In the genomic region with DNA sequence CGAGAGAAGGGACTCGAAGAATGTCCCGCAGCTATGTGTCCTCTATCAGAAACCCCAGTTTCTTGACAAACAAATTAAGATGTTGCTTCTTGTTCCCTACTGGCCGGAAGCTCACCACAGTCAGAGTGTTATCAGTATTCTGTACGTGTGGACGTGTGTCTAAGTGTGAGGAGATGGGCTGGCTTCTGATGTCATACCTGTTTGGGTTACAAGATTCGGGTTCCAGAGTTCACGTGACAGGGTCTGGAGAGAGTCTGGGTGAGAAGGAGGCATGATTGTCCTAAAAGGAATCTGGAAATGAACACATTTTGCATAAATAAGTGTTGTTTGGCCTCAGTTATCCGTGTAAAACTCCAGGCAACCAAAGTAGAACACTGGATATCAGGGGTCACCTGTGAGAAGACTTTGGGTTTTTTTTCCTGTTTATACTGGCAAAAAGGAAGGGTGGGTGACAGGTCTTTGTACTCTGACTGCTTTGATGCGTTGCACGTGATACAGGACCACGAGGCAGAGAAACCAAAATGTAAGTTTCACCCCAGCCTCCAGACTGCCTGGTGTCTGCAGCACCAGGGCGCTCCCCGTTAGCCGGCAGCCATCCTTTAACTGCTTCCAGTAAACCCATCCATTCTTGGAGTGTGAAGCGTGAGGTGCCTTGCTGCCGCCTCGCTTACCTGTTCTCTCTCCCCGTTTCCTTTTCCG, we compare ENCODE assay signal across 19 mouse cellular contexts.
DNase-seq lines count a peak whose midpoint lies in the region; ATAC-seq and TF ChIP-seq lines count a peak whose summit lies in the region.
"Had no signal": no experiment of that assay in that cellular context is flagged by ENCODE, and none has a peak within 500 bp of the region (broad histone marks: within the 10 kb centered on the region; RNA-seq: fewer than 3 reads in every experiment).

No protein-coding gene starts in this region.

- H3K9me3 ChIP-seq in forebrain, embryonic 14.5 days (replicated peaks; ENCODE audit: control insufficient read depth, low read length), result no peaks in the 10 kb centered on the region
- no peaks in the 10 kb centered on the region for H3K9me3 ChIP-seq in forebrain, embryonic 11.5 days (ENCODE audit: control insufficient read depth, low read length)
- no peaks in the 10 kb centered on the region for H3K9me3 ChIP-seq in embryonic facial prominence, embryonic 10.5 days
- H3K9me3 ChIP-seq: heart, embryonic 13.5 days; kidney, embryonic 15.5 days; limb, embryonic 10.5 days; neural tube, embryonic 12.5 days had no signal

- H3K36me3 ChIP-seq in forebrain, embryonic 14.5 days (ENCODE audit: control insufficient read depth, insufficient read depth, low read length), result no peaks in the 10 kb centered on the region
- H3K36me3 ChIP-seq in forebrain, embryonic 11.5 days (ENCODE audit: control insufficient read depth, insufficient read depth, low read length), result no peaks in the 10 kb centered on the region; the same call in 1 of the 2 replicates
- 0 out of 2 replicates have a peak, but pooled peaks cover 3% of the 10 kb centered on the region for H3K36me3 ChIP-seq in spleen, adult 2 months (ENCODE audit: control insufficient read depth, insufficient read depth, low read length)
- H3K36me3 ChIP-seq in embryonic facial prominence, embryonic 10.5 days (replicated peaks), result peaks cover 22% of the 10 kb centered on the region
- H3K36me3 ChIP-seq: G1E; heart, embryonic 13.5 days; kidney, embryonic 15.5 days; neural tube, embryonic 12.5 days had no signal

- H3K27me3 ChIP-seq in forebrain, embryonic 14.5 days (replicated peaks; ENCODE audit: control insufficient read depth, insufficient read depth, low read length), result no peaks in the 10 kb centered on the region
- no peaks in the 10 kb centered on the region for H3K27me3 ChIP-seq in forebrain, embryonic 11.5 days (ENCODE audit: control insufficient read depth, insufficient read depth, low read length)
- no peaks in the 10 kb centered on the region for H3K27me3 ChIP-seq in spleen, adult 2 months (ENCODE audit: control insufficient read depth, insufficient read depth, low read length)
- no peaks in the 10 kb centered on the region; the same call in 1 of the 2 replicates for H3K27me3 ChIP-seq in embryonic facial prominence, embryonic 10.5 days (replicated peaks; ENCODE audit: low read depth, poor library complexity, severe bottlenecking)
- H3K27me3 ChIP-seq: heart, embryonic 13.5 days; kidney, embryonic 15.5 days; neural tube, embryonic 12.5 days had no signal

- no peaks in the 10 kb centered on the region for H3K4me1 ChIP-seq in forebrain, embryonic 14.5 days (ENCODE audit: control insufficient read depth, insufficient read depth, low read length)
- H3K4me1 ChIP-seq in forebrain, embryonic 11.5 days (replicated peaks; ENCODE audit: control insufficient read depth, insufficient read depth, low read length), result peaks cover 6% of the 10 kb centered on the region
- H3K4me1 ChIP-seq in spleen, adult 2 months (ENCODE audit: control insufficient read depth, insufficient read depth, insufficient read length), result no peaks in the 10 kb centered on the region
- H3K4me1 ChIP-seq in embryonic facial prominence, embryonic 10.5 days, result peaks cover 49% of the 10 kb centered on the region
- H3K4me1 ChIP-seq: heart, embryonic 13.5 days had no signal

- TF ChIP-seq CTCF in spleen, adult 2 months (IDR thresholded peaks at IDR 0.05; ENCODE audit: extremely low read depth, insufficient read depth, insufficient read length, insufficient replicate concordance), result no peak

- no peak overlapping the region for H3K27ac ChIP-seq in forebrain, embryonic 14.5 days (ENCODE audit: low read depth, low read length)
- H3K27ac ChIP-seq in forebrain, embryonic 11.5 days (ENCODE audit: low read depth, low read length), result no peak overlapping the region
- H3K27ac ChIP-seq in spleen, adult 2 months (ENCODE audit: insufficient read depth, low read length), result peak overlapping the region; percentile 66
- H3K27ac ChIP-seq in embryonic facial prominence, embryonic 10.5 days (replicated peaks), result peak overlapping the region; percentile 19; the same call in 1 of the 2 replicates
- H3K27ac ChIP-seq: gastrocnemius, adult 2 months; heart, embryonic 13.5 days; kidney, embryonic 15.5 days; limb, embryonic 10.5 days; neural tube, embryonic 12.5 days had no signal

- no peak overlapping the region for H3K9ac ChIP-seq in forebrain, embryonic 14.5 days (ENCODE audit: low read length)
- H3K9ac ChIP-seq in forebrain, embryonic 11.5 days (ENCODE audit: low read length), result no peak overlapping the region
- H3K9ac ChIP-seq: heart, embryonic 13.5 days; kidney, embryonic 15.5 days; neural tube, embryonic 12.5 days had no signal

- 68% methylated on average over 20 of the region's 20 CpGs for WGBS in forebrain, embryonic 14.5 days
- WGBS in forebrain, embryonic 11.5 days, result 66% methylated on average over 20 of the region's 20 CpGs
- WGBS in spleen, adult 2 months, result 80% methylated on average over 20 of the region's 20 CpGs
- 65% methylated on average over 20 of the region's 20 CpGs for WGBS in embryonic facial prominence, embryonic 10.5 days

- H3K4me2 ChIP-seq in forebrain, embryonic 14.5 days (ENCODE audit: low read length), result 0 out of 2 replicates have a peak overlapping the region, but pooled peaks have one; percentile 16
- no peak overlapping the region for H3K4me2 ChIP-seq in forebrain, embryonic 11.5 days (ENCODE audit: low read depth, low read length, severe bottlenecking)
- H3K4me2 ChIP-seq: heart, embryonic 13.5 days; kidney, embryonic 15.5 days; liver, embryonic 11.5 days; neural tube, embryonic 12.5 days had no signal

- no peak overlapping the region for H3K4me3 ChIP-seq in forebrain, embryonic 14.5 days (ENCODE audit: low read depth, low read length)
- H3K4me3 ChIP-seq in forebrain, embryonic 11.5 days (ENCODE audit: low read depth, low read length), result no peak overlapping the region
- H3K4me3 ChIP-seq in spleen, adult 2 months (ENCODE audit: extremely low read depth, insufficient read depth, insufficient read length), result peak overlapping the region; percentile 11
- no peak overlapping the region for H3K4me3 ChIP-seq in embryonic facial prominence, embryonic 10.5 days
- H3K4me3 ChIP-seq: gastrocnemius, adult 2 months; heart, embryonic 13.5 days; kidney, embryonic 15.5 days; limb, embryonic 10.5 days; neural tube, embryonic 12.5 days had no signal

- no peak for ATAC-seq in forebrain, embryonic 14.5 days
- no peak for ATAC-seq in forebrain, embryonic 11.5 days (replicated peaks; ENCODE audit: low FRiP score)
- ATAC-seq in neutrophil, adult 5-6 weeks (ENCODE audit: extremely low read depth, insufficient number of reproducible peaks, low FRiP score, poor library complexity, severe bottlenecking), result 0 out of 2 replicates have a peak, but pooled peaks have one; percentile 16

- no peak; the same call in 1 of the 2 replicates for TF ChIP-seq POLR2A in spleen, adult 2 months (IDR thresholded peaks at IDR 0.05; ENCODE audit: low read depth, low read length)

- no peak for DNase-seq in forebrain, embryonic 14.5 days (ENCODE audit: low spot score)
- no peak for DNase-seq in forebrain, embryonic 11.5 days (ENCODE audit: low spot score)
- no peak for DNase-seq in spleen, adult 2 months (ENCODE audit: low read depth in 1 of 2, low spot score in 2 of 2)
- DNase-seq in spleen, adult 18-20 months, result no peak
- no peak for DNase-seq in embryonic facial prominence, embryonic 10.5 days (ENCODE audit: low spot score)
- DNase-seq in ovary, postnatal 14 days (ENCODE audit: low spot score), result no peak
- DNase-seq in cerebellum, postnatal 36 days, result no peak
- DNase-seq: adrenal gland, adult 8-10 months; cerebellum, postnatal 25 days; gastrocnemius, adult 2 months; heart, postnatal 4 days; lung, adult 2 months had no signal

Comparison
In these comparisons a context has a peak if more than half of its experiments do, and no peak if none do; other contexts are left out.
1. H3K27ac ChIP-seq: peak in spleen, adult 2 months (single experiment) and embryonic facial prominence, embryonic 10.5 days (single experiment); none in forebrain, embryonic 14.5 days (single experiment) and forebrain, embryonic 11.5 days (single experiment).